Mouse (Mus musculus) naive thymus-derived CD4-positive, alpha-beta T cell, adult 2 months (primary cell): ENCODE results near the gene Nt5c3.
A peak's percentile ranks its signal among the peaks of the same experiment; 100 is the strongest.

Experiments used
- DNase-seq: peaks from one replicate; pipeline ENCODE4 v3.0.0-alpha.2; 2011; ENCODE audit warnings: low read depth

Gene Nt5c3

GRCm38 (mm10) chr6:56923726-56924707 is at the start of gene Nt5c3, which contains the start of gene Vmn1r4:
Nt5c3 (minus strand) TSS chr6:56923932.
Vmn1r4 (plus strand) TSS chr6:56924015.
- DNase-seq: peak; percentile 98

GRCm38 (mm10) chr6:56969973-56970372 is 46.2 kb upstream of the Nt5c3 start, which contains the start of gene Vmn1r5:
Vmn1r5 (plus strand) TSS chr6:56970273.
- DNase-seq: no peak

DNA sequence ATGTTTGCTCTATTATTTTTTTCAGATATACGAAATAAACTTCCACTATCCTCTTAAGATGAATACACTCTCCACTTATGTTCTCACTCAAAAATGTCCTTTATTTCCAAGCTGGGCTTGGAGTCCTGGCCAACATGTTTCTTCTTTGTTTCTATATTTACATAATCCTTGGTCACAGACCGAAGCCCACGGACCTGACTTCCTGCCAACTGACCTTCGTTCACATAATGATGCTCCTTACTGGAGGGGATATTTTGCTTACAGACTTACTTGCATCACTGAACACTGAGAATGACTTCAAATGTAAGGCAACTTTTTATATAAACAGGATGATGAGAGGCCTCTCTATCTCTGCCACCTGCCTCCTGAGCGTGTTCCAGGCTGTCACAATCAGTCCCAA is 32.7 kb upstream of the Nt5c3 start:
- no peak for DNase-seq

DNA sequence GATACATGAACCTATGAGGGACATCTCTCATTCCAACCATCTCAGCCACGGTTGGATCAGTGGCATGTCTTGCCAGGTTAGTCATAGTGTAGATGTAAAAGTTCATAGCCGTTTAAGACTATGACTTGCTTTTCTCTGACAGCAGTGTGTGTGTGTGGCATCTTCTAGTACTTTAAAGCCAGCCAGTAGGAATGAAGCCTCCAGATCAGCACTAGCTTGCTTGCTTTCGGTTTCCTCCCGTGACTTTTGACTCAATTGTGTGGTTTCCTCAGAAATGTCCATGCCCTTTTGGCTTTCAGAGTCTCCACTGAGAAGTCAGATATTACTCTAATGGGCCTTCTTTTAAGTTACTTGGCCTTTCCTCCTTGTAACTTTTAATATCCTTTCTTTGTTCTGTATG is 10.6 kb upstream of the Nt5c3 start:
- DNase-seq: no peak

- DNase-seq: peak; percentile 18
These were observed 8.7 kb upstream of the Nt5c3 start for GRCm38 (mm10) chr6:56932464-56932863.

GRCm38 (mm10) chr6:56931648-56932415 is 8.1 kb upstream of the Nt5c3 start:
- no peak for DNase-seq

DNA sequence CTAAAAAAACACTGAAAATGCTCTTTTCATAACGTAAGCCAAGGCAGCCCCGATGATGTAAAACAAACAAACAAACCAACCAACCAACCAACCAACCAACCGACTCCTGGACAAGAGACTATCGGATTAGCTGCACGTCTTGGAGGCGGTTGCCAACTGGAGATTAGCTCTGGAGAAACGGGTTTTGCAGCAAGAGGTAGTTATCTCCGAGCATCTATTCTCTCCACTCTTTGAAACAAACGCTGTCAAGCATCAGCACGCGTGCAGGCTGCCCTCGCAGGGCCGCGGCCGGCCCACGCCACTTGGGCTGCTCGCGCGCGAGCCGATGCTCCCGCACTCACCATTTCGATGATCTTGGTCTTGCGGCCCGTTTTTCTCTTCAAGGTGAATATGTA is 404 bp downstream of the Nt5c3 start:
- DNase-seq: no peak

GRCm38 (mm10) chr6:56920222-56921092 is 3.3 kb downstream of the Nt5c3 start:
- no peak for DNase-seq

DNA sequence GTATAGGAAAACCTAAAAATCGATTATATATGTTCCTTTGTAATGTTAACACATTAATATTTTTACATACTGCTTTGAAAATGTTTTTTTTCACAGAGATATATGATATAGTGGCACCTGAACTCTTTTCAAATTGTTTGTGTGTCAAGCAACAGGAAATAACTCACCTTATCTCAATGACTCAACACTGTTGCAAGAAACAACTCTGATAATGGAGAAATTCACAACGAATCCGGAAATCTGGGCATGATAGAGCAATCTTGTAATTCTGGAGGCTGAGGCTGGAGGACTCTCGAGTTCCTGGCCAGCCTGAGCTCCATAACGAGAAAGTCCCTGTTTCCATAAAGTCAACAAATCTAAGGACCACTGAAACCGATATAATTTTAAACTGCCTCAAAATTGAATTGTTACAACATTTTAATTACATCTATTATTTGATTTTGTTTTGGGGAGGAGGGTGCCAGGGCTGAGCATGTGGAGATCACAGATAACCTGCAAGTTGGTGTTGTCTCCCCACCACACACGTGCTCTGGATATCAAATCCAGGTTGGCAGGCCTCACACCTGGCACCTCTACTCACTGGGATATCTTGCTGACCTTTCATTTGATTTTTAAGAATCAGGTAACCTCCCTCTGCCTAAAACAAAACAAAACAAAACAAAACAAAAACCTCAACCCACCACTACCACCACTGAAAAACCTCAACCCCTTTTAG is 4.2 kb downstream of the Nt5c3 start:
- peak; percentile 50 for DNase-seq

DNA sequence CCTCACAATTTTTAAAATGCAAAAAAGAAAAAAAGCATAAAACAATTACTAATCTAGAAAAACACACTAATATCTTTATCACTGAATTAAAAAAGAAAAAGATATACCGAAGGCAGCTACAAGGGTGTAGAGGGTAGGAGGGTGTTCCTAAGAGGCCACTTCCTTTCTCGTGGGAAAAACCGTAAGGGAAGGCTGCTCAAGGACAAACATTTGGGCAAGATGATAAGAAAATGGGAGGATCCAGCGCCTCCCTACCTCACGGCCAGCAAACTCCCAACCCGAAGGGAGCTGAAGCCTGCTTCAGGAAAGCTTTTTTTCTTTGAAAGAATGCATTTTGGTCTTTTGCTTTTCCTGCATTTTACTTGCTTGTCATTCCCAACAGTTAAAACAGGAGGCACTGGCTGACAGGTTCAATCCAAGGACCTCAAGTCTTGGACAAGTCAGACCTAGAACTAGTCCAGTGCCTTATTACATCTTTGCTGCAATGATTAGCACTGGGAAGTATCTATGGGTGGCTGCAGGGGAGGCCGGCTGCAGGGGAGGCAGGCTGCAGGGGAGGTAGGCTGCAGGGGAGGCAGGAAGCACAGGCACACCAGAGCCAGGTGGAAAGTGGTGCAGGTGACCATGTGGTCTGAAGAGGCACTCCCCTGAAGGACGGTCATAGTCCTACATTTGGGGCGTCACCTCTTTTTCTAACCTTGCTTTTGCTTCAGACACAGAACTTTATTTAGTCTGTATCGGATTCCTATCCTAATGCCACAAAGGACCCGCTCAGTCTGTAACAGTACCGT is 6.0 kb downstream of the Nt5c3 start:
- DNase-seq: no peak

- DNase-seq: peak; percentile 80
These were observed 7.5 kb downstream of the Nt5c3 start for GRCm38 (mm10) chr6:56916279-56916678.

- no peak for DNase-seq
These were observed 10.5 kb downstream of the Nt5c3 start for GRCm38 (mm10) chr6:56913092-56913858.

GRCm38 (mm10) chr6:56910910-56911309 is 12.8 kb downstream of the Nt5c3 start:
- no peak for DNase-seq

DNA sequence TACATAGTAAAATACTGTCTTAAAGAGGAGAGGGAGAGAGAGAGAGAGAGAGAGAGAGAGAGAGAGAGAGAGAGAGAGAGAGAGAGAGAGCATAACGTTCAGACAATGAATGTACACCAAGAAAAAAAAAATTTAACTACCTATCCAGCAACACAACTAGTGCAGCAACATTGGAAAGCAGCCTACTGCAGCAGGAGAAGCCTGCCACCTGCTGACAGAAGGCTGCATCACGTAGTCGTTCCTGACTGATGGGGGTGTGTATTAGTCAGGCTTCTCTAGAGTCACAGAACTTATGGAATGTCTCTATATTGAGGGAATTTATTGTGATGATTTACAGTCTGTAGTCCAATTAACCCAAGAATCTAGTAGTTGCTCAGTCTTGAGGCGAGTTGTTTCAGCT is 14.8 kb downstream of the Nt5c3 start:
- peak; percentile 77 for DNase-seq

DNA sequence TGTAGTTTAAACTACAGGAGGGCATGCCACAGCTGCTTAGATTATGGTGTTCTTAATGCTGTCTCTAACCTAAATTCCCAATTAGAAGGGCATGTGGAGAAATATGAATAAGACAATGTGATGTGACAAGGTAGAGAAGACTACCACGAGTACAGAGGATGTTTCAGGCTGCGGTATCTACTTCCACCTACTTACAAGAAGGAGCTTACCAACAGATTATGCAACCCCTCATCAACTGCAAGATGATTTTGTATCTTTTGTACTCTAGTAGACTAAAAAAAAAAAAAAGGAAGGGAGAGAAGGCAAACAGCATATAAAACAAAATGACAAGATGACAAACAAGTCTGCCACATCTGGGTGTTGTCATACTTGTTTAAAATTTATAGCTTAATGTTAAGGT is 15.3 kb downstream of the Nt5c3 start:
- DNase-seq: no peak

- no peak for DNase-seq
These were observed 15.8 kb downstream of the Nt5c3 start for GRCm38 (mm10) chr6:56907973-56908372.

DNA sequence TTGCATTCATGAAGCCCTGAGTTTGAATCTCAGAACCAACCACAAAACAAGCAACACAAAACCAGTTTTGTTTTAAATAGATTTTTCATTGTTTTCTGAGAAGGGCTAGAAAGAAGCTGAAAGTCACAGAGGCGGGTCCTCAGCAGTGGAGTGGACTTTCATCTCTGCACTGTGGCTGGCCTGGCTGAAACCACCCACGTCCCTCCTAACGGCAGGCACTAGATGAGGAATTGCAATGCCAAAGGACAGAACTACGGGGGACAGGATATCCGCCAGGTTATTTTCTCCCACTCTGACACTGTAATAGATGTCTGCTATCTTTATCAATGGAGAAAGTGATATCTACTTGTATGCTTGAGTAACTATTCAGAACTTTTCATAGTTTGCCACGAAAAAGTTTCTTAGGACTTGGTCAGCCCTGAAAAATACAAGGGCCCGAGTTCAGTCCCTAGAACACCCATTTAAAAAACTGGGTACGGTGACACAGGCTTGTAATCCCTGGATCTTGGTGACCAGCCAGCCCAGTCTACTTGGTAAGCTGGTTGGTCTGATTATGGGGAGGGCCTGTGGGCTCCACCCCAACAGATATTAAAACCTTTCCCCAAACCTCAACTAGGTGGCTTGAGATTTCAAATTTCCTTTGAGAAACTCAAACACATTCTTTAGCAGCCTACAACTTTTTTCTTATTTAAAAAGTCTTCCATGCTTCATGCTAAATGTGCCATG is 17.4 kb downstream of the Nt5c3 start:
- no peak for DNase-seq

DNA sequence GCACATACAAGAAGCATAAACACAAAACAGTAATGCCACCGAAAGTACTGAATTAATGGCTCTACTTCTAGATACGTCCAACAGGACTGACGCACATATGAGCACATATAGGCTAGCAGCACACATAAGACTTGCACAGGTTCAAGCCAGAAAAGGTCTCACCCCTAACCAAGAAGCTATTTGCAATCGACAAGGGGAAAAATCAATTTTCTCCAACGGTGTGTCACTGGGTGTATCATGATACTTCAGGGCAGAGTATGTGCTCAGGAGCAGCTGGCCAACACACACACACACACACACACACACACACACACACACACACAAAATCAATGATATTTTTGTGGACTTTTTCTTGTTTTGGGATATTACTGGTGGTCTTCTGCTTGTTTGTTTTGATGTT is 18.2 kb downstream of the Nt5c3 start:
- no peak for DNase-seq

DNA sequence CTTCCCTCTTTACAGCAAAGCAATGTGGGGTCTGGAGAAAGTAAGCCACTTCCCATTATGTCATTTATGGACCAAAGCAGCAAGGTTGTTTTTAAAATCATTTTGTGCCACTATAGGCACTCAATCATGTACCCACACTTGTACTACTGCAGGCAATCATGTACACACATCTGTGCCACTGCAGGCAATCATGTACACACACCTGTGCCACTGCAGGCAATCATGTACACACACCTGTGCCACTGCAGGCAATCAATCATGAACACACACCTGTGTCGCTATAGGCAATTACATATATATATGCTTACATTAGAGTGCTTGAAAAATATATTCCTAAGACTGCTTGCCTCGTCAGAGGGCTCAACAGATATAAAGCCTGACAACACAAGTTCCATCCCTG is 18.8 kb downstream of the Nt5c3 start:
- no peak for DNase-seq
